Mouse (Mus musculus): ENCODE data around the gene Cpsf4l. TPM values are rescaled to one million over a fixed set of nuclear protein-coding genes. Genes with fewer than 3 reads are reported as not detected.
A peak's percentile ranks its signal among the peaks of the same experiment; 100 is the strongest.

The Cpsf4l gene
- polyA plus RNA-seq, 1 experiment from 2014 or later: 0.54 TPM

DNA sequence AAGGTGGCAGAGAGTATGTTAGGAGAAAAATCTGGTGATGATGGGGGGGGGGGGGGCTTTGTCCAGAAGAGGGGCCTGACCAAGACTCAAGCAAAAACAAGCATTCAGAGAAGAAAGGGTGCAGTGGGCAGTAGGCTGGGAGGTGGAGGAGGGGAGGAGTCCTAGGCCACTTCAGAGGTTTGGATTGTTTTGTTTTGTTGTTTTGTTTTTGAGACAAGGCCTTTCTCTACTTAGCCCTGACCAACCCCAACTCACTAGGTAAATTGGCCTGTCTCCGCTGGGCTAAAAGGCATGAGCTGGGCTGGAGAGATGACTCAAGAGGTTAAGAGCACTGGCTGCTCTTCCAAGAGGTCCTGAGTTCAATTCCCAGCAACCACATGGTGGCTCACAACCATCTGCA, 1.2 kb upstream of the Cpsf4l start:
- WGBS: 36% methylated on average over 1 of the region's 1 CpGs
- H3K9ac ChIP-seq: no peak overlapping the region
- no peak overlapping the region for H3K4me2 ChIP-seq (replicated peaks)
- no peak overlapping the region for H3K4me3 ChIP-seq (replicated peaks; ENCODE audit: low read length)
- no peak for ATAC-seq (ENCODE audit: low FRiP score)
- no peak for DNase-seq (ENCODE audit: low spot score)
- no peak overlapping the region for H3K27ac ChIP-seq
- 0 out of 2 replicates have a peak, but pooled peaks cover 7% of the 10 kb centered on the region for H3K27me3 ChIP-seq (ENCODE audit: control insufficient read depth, insufficient read depth, low read length)
- no peaks in the 10 kb centered on the region for H3K36me3 ChIP-seq (replicated peaks; ENCODE audit: control insufficient read depth, insufficient read depth)
- H3K4me1 ChIP-seq (replicated peaks; ENCODE audit: control insufficient read depth, insufficient read depth, low read length): peaks cover 15% of the 10 kb centered on the region
- no peaks in the 10 kb centered on the region for H3K9me3 ChIP-seq (ENCODE audit: control insufficient read depth, low read length)

DNA sequence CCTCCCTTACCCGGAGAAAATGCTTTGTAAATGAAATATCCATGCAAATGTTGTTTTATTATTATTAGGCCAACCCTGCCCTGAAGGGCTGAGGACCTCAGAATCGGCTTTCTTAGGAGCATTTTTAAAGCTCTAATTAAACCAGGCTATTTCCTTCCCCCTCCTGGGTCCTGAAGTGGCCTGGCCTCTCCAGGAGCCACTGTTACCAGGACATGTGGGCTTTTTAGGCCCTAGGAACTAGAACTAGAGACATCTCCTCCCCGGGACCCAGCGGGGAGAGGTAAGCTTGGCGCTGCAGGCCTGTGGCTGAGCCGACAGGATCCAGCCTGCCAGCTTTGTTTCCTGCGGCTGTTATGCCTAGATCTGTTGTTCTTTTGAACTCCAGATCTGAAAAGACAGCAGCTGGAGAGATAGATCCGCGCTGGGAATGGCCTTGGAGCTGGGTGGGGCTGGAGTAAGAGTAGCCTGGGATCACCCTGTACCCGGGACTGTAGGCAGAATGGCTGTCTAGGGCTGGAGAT, 500 bp upstream of the Cpsf4l start:
- H3K27me3 ChIP-seq (ENCODE audit: control insufficient read depth, insufficient read depth, low read length): 0 out of 2 replicates have a peak, but pooled peaks cover 7% of the 10 kb centered on the region
- H3K9ac ChIP-seq: peak overlapping the region; percentile 46; the same call in 1 of the 2 replicates
- H3K4me2 ChIP-seq (replicated peaks): 0 out of 2 replicates have a peak overlapping the region, but pooled peaks have one; percentile 8
- DNase-seq (ENCODE audit: low spot score): no peak
- H3K4me1 ChIP-seq (replicated peaks; ENCODE audit: control insufficient read depth, insufficient read depth, low read length): peaks cover 15% of the 10 kb centered on the region
- no peaks in the 10 kb centered on the region for H3K36me3 ChIP-seq (replicated peaks; ENCODE audit: control insufficient read depth, insufficient read depth)
- H3K9me3 ChIP-seq (ENCODE audit: control insufficient read depth, low read length): no peaks in the 10 kb centered on the region
- WGBS: 2% methylated on average over 10 of the region's 10 CpGs
- H3K27ac ChIP-seq: peak overlapping the region; percentile 33
- no peak overlapping the region for H3K4me3 ChIP-seq (replicated peaks; ENCODE audit: low read length)
- 0 out of 2 replicates have a peak, but pooled peaks have one; percentile 15 for ATAC-seq (ENCODE audit: low FRiP score)

DNA sequence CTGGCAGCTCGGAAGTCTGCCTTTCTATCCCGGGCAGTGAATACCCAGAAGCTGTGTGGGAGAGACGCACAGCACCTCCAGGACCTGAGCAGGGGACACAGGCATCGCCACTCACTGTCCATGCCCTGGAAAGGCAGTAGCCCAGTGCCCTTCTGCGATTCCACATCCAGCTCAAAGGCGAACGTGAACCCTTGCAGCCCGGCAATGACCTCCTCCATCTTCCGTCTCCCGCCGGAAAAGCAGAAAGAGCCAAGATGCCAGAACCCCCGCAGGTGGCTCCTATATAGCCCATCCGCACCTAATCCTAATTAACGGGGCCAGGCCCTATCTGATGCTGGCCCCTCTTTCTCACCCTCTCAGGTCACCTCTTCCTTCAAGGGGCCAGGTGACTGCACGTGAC, 545 bp downstream of the Cpsf4l start:
- Histone ChIP-seq H3K4me2 (replicated peaks) (no peak overlapping the region), H3K9ac (no peak overlapping the region), H3K4me1 (replicated peaks; ENCODE audit: control insufficient read depth, insufficient read depth, low read length) (peaks cover 15% of the 10 kb centered on the region), H3K27ac (no peak overlapping the region), H3K4me3 (replicated peaks; ENCODE audit: low read length) (no peak overlapping the region), H3K9me3 (ENCODE audit: control insufficient read depth, low read length) (no peaks in the 10 kb centered on the region), H3K27me3 (ENCODE audit: control insufficient read depth, insufficient read depth, low read length) (0 out of 2 replicates have a peak, but pooled peaks cover 7% of the 10 kb centered on the region), H3K36me3 (replicated peaks; ENCODE audit: control insufficient read depth, insufficient read depth) (no peaks in the 10 kb centered on the region)
- DNase-seq (ENCODE audit: low spot score) (no peak), ATAC-seq (ENCODE audit: low FRiP score) (peak; percentile 38)
- 12% methylated on average over 15 of the region's 15 CpGs for WGBS

DNA sequence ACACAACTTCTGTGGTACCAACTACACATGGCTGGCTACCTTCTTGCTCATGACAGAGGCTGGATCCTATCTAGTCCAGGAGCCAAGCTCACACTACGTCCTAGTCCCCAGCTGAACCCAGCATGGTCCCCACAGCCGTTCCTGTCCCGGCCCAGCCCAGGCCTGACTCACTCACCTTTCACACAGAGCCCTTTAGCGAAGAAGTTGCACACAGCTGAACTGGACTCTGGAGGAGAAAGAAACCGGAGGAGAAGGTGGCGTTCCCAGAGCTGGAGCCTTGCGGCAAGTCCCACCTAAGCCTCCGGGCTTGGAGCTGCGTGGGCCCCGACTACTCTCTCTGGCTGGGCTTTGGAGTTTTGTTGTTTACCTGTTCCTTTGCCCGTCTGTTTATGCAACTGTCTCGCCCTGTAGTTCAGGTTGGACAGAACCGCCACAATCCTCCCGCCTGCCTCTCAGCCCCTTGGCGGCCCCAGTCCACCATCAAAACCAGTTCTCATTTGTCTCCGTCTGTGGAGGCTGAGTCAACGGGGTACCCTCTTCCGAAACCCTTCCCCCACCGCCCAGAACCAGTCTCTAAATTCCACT, 1.1 kb downstream of the Cpsf4l start:
- no peak overlapping the region for H3K27ac ChIP-seq
- WGBS: 55% methylated on average over 19 of the region's 19 CpGs
- H3K9ac ChIP-seq: no peak overlapping the region
- H3K27me3 ChIP-seq (ENCODE audit: control insufficient read depth, insufficient read depth, low read length): 0 out of 2 replicates have a peak, but pooled peaks cover 7% of the 10 kb centered on the region
- H3K36me3 ChIP-seq (replicated peaks; ENCODE audit: control insufficient read depth, insufficient read depth): no peaks in the 10 kb centered on the region
- no peak overlapping the region for H3K4me3 ChIP-seq (replicated peaks; ENCODE audit: low read length)
- ATAC-seq (ENCODE audit: low FRiP score) (no peak), DNase-seq (ENCODE audit: low spot score) (no peak)
- no peak overlapping the region for H3K4me2 ChIP-seq (replicated peaks)
- H3K9me3 ChIP-seq (ENCODE audit: control insufficient read depth, low read length): no peaks in the 10 kb centered on the region
- peaks cover 15% of the 10 kb centered on the region for H3K4me1 ChIP-seq (replicated peaks; ENCODE audit: control insufficient read depth, insufficient read depth, low read length)

DNA sequence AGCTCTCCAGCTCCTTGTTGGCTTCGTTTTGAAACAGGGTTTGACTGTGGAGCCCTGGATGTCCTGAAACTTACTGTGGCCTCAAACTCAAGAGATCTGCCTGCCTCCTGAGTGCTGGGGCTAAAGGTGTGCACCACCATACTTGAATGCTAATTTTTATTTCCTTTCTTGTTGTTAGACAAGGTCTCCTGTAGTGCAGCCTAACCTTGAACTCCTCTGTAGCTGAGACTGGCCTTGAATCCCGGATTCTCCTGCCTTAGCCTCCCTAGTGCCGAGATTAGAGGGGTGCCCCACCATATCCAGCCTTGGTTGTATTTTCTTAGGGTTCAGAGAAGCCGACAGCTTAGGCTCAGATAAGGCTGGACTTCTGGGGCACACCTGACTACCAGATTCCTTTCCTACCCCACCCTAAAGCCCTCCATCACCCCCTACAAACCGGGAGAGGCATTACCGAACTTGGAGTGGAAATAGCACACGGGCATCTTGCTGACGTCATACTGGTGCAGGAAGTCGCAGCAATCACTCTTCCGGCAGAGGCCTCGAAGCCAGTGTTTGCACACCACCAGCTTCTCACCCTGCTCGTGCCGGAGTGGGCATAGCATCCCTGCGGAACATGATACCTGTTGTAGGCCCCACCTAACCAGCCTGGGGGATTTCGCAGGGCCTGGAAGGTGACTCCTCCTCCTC, 3.7 kb downstream of the Cpsf4l start:
- Histone ChIP-seq H3K27me3 (ENCODE audit: control insufficient read depth, insufficient read depth, low read length) (0 out of 2 replicates have a peak, but pooled peaks cover 7% of the 10 kb centered on the region), H3K9me3 (ENCODE audit: control insufficient read depth, low read length) (no peaks in the 10 kb centered on the region), H3K36me3 (replicated peaks; ENCODE audit: control insufficient read depth, insufficient read depth) (no peaks in the 10 kb centered on the region), H3K9ac (no peak overlapping the region), H3K4me2 (replicated peaks) (no peak overlapping the region), H3K4me1 (replicated peaks; ENCODE audit: control insufficient read depth, insufficient read depth, low read length) (peaks cover 15% of the 10 kb centered on the region), H3K4me3 (replicated peaks; ENCODE audit: low read length) (no peak overlapping the region), H3K27ac (no peak overlapping the region)
- WGBS: 88% methylated on average over 15 of the region's 15 CpGs
- DNase-seq (ENCODE audit: low spot score) (no peak), ATAC-seq (ENCODE audit: low FRiP score) (no peak)

DNA sequence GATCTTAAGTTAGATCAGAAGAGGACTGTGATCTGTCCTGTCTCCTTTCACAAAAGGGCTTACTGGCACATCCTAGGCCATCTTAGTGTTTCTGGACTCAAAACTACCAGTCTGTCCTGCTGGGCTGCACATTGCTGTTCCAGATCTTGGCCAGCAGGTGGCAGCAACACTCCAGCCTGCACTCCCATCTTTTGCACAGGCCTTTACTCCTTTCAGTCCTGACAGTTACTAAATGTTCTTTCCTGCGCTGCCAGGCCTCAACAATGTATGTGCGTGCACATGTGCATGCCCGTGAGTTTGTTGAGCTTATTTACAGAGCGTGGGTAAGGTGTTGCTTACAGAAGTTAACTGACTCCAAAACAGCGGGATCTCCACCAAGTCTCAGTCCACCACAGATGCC, 6.1 kb downstream of the Cpsf4l start:
- peak; percentile 89 for DNase-seq (ENCODE audit: low spot score)
- Histone ChIP-seq H3K4me1 (replicated peaks; ENCODE audit: control insufficient read depth, insufficient read depth, low read length) (no peaks in the 10 kb centered on the region), H3K36me3 (replicated peaks; ENCODE audit: control insufficient read depth, insufficient read depth) (peaks cover 14% of the 10 kb centered on the region), H3K9ac (no peak overlapping the region), H3K27ac (no peak overlapping the region), H3K4me3 (replicated peaks; ENCODE audit: low read length) (no peak overlapping the region), H3K4me2 (replicated peaks) (no peak overlapping the region), H3K9me3 (ENCODE audit: control insufficient read depth, low read length) (no peaks in the 10 kb centered on the region), H3K27me3 (ENCODE audit: control insufficient read depth, insufficient read depth, low read length) (0 out of 2 replicates have a peak, but pooled peaks cover 3% of the 10 kb centered on the region)
- peak; percentile 71; the same call in 1 of the 2 replicates for ATAC-seq (ENCODE audit: low FRiP score)
- 37% methylated on average over 5 of the region's 5 CpGs for WGBS

DNA sequence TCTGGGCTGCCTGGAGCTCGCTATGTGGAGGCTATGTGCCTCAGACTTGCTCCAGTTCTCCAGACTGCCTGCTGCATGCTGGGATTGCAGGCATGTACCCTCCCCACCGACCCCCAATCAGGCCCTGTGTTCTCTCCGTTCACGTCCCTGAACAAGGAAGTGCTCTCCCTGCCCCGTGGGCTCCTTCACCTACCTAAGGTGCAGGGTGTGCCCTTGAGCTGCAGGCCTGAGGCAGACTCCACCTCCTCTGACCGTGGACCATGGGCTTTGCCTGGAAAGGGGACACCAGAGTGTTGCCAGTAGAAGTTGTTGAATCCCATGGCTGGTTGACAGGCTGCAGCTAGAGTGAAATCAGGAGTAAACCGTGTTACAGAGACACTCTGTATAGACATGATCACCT, 10.2 kb downstream of the Cpsf4l start:
- no peaks in the 10 kb centered on the region for H3K9me3 ChIP-seq (ENCODE audit: control insufficient read depth, low read length)
- H3K27me3 ChIP-seq (ENCODE audit: control insufficient read depth, insufficient read depth, low read length): no peaks in the 10 kb centered on the region
- no peak overlapping the region for H3K9ac ChIP-seq
- no peak overlapping the region for H3K27ac ChIP-seq
- ATAC-seq (ENCODE audit: low FRiP score): no peak
- no peak overlapping the region for H3K4me3 ChIP-seq (replicated peaks; ENCODE audit: low read length)
- DNase-seq (ENCODE audit: low spot score): no peak
- no peak overlapping the region for H3K4me2 ChIP-seq (replicated peaks)
- H3K36me3 ChIP-seq (replicated peaks; ENCODE audit: control insufficient read depth, insufficient read depth): peaks cover 33% of the 10 kb centered on the region
- no peaks in the 10 kb centered on the region for H3K4me1 ChIP-seq (replicated peaks; ENCODE audit: control insufficient read depth, insufficient read depth, low read length)
- 87% methylated on average over 7 of the region's 7 CpGs for WGBS

DNA sequence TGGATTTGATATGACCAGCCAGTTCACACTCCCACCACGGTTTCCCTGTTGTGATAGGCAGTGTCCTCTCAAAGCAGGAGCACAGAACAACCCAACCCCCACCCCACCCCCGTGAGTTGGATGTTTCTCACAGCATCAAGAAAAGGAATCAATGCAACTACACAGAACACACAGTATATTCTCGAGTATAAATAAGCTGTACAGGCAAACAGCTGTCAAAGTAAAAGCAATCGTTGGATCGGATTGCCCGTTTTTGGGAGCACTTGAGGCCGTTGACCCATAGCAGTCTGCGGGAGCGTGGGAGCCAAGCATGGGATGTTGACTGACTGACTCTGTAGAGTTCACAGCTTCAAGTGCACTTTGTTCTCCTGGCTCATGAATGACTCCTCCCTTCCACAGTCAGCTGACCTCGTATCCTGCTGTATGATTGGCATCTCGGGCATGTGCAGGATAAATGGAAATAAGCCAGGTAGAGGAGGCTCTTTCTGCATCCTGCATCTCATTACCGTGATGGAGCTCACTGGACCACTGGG, 11.7 kb downstream of the Cpsf4l start:
- no peak for DNase-seq (ENCODE audit: low spot score)

DNA sequence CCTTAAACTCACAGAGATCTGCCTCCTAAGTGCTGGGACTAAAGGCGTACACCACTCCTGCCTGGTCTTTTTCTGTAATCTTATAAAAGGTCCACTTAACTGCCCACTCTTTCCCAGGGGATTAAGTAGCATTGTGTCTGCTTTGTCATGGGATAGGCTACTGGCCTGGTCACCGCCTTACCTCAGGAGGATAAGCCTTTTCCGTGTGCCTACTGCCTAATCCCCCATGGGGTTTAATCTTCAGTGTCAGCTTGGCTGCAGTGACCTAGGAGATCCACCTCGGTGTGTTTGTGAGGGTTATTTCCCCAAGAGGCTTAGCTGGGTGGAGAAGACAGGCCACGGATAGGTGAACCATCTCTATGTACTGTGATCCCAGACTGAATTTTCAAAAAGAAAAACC, 12.2 kb downstream of the Cpsf4l start:
- no peaks in the 10 kb centered on the region for H3K27me3 ChIP-seq (ENCODE audit: control insufficient read depth, insufficient read depth, low read length)
- no peak overlapping the region for H3K4me3 ChIP-seq (replicated peaks; ENCODE audit: low read length)
- H3K4me2 ChIP-seq (replicated peaks): no peak overlapping the region
- no peak overlapping the region for H3K9ac ChIP-seq
- H3K27ac ChIP-seq: no peak overlapping the region
- 70% methylated on average over 5 of the region's 5 CpGs for WGBS
- no peaks in the 10 kb centered on the region for H3K9me3 ChIP-seq (ENCODE audit: control insufficient read depth, low read length)
- DNase-seq (ENCODE audit: low spot score) (no peak), ATAC-seq (ENCODE audit: low FRiP score) (no peak)
- peaks cover 51% of the 10 kb centered on the region for H3K36me3 ChIP-seq (replicated peaks; ENCODE audit: control insufficient read depth, insufficient read depth)
- H3K4me1 ChIP-seq (replicated peaks; ENCODE audit: control insufficient read depth, insufficient read depth, low read length): no peaks in the 10 kb centered on the region

More for the DNA sequence above, 11.7 kb downstream of the Cpsf4l start:
- no peak for ATAC-seq (ENCODE audit: low FRiP score)
- H3K4me2 ChIP-seq (replicated peaks): no peak overlapping the region
- WGBS: 77% methylated on average over 12 of the region's 12 CpGs
- no peak overlapping the region for H3K9ac ChIP-seq
- no peak overlapping the region for H3K27ac ChIP-seq
- no peaks in the 10 kb centered on the region for H3K27me3 ChIP-seq (ENCODE audit: control insufficient read depth, insufficient read depth, low read length)
- H3K4me3 ChIP-seq (replicated peaks; ENCODE audit: low read length): no peak overlapping the region
- H3K9me3 ChIP-seq (ENCODE audit: control insufficient read depth, low read length): no peaks in the 10 kb centered on the region
- peaks cover 46% of the 10 kb centered on the region for H3K36me3 ChIP-seq (replicated peaks; ENCODE audit: control insufficient read depth, insufficient read depth)
- no peaks in the 10 kb centered on the region for H3K4me1 ChIP-seq (replicated peaks; ENCODE audit: control insufficient read depth, insufficient read depth, low read length)

Data from hindbrain, embryonic 14.5 days (tissue).